Mouse (Mus musculus) spleen, adult 2 months (tissue): Measurements from ENCODE around the gene Fpr1.

ENCODE experiments used
- CTCF ChIP-seq: fragments of 200-500 bp; IDR thresholded peaks from 2 replicates; pipeline ENCODE4 v1.5.1; 2011; ENCODE audit warnings: mild to moderate bottlenecking, inconsistent platforms; ENCODE audit not compliant: insufficient read depth, insufficient read length, insufficient replicate concordance; ENCODE audit errors: extremely low read depth
- POLR2A ChIP-seq: fragments of 200-500 bp; IDR thresholded peaks from 2 replicates; pipeline ENCODE4 v1.6.1; 2011; ENCODE audit warnings: low read depth, low read length, inconsistent platforms

- TF ChIP-seq POLR2A, result no peak
- TF ChIP-seq CTCF, result no peak
These were observed 47.6 kb downstream of the Fpr1 start for GRCm38 (mm10) chr17:17836101-17836500.
